Mouse (Mus musculus) liver, embryonic 14.5 days (tissue): Measurements from ENCODE around the gene Col23a1.

Source experiments
- CTCF ChIP-seq: IDR thresholded peaks from 2 replicates; pipeline ENCODE4 v1.5.1; 2016; ENCODE audit warnings: antibody characterized with exemption, low read depth, control low read depth
- EP300 ChIP-seq: IDR thresholded peaks from 2 replicates; pipeline ENCODE4 v1.6.1; 2016; ENCODE audit warnings: antibody characterized with exemption, low read depth

DNA sequence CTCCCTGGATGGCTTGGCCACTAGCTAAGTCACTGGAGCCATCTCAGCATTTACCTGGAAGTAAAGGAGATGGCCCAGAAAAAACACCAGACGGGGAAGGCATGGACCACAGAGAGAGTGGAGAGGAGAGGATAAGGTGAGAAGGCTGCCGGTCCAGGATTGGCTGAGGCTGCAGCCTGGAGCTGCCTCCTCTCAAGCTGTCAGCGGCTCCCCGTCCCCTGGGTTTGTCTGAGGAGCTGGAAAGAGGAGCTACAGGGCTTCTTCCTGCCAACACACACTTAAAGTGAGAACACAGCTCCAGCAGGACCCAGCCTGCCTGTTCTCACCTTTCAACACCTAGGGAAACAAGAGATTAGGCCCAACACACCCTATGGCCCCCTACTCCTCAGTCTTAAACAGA, 168.9 kb downstream of the Col23a1 start:
- no peak for TF ChIP-seq CTCF
- TF ChIP-seq EP300: no peak
